Mouse (Mus musculus): ENCODE measurements around the gene Vstm2a. TPM values are rescaled to one million over a fixed set of nuclear protein-coding genes. Genes with fewer than 3 reads are reported as not detected.

The Vstm2a gene
- polyA plus RNA-seq, 1 experiment from 2014 or later = 5.0 TPM

DNA sequence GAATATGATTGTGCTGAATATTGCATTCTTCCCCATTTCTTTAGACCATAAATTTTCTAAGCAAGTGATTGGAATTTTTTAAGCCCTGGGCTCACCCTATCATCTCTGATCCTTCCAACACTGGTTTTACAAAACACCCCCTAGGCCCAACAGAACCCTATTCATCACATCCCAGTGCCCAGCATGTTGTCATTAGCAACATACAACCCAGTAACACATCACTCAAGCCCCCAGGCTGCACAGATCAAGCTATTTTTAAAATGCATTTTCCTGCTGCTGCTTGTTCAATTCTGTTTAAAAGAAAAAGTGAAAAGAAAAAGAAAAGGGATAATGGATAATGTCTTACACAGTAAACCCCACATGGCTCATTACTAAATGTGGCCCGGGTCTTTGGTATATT is 42.0 kb downstream of the Vstm2a start:
- WGBS = 74% methylated on average over 1 of the region's 1 CpGs
- H3K27ac ChIP-seq (ENCODE audit: low read depth, low read length) = no peak overlapping the region
- no peak overlapping the region for H3K9ac ChIP-seq (ENCODE audit: low read length)
- no peak overlapping the region for H3K4me2 ChIP-seq
- DNase-seq (ENCODE audit: low spot score, missing footprints) (no peak), ATAC-seq (ENCODE audit: low FRiP score) (no peak)
- H3K4me1 ChIP-seq (ENCODE audit: control insufficient read depth, insufficient read depth, low read length) = no peaks in the 10 kb centered on the region
- no peaks in the 10 kb centered on the region for H3K9me3 ChIP-seq (ENCODE audit: control insufficient read depth, low read length)
- H3K36me3 ChIP-seq (ENCODE audit: control insufficient read depth, insufficient read depth, low read length) = no peaks in the 10 kb centered on the region
- no peaks in the 10 kb centered on the region for H3K27me3 ChIP-seq (ENCODE audit: control insufficient read depth, insufficient read depth, low read length)
- H3K4me3 ChIP-seq (ENCODE audit: low read depth, low read length) = no peak overlapping the region

- H3K36me3 ChIP-seq (ENCODE audit: control insufficient read depth, insufficient read depth, low read length) = no peaks in the 10 kb centered on the region
- no peak overlapping the region for H3K4me2 ChIP-seq
- H3K27ac ChIP-seq (ENCODE audit: low read depth, low read length) = no peak overlapping the region
- H3K4me3 ChIP-seq (ENCODE audit: low read depth, low read length) = no peak overlapping the region
- H3K4me1 ChIP-seq (ENCODE audit: control insufficient read depth, insufficient read depth, low read length) = no peaks in the 10 kb centered on the region
- no peaks in the 10 kb centered on the region for H3K27me3 ChIP-seq (ENCODE audit: control insufficient read depth, insufficient read depth, low read length)
- WGBS = 89% methylated on average over 1 of the region's 1 CpGs
- no peak for ATAC-seq (ENCODE audit: low FRiP score)
- no peak for DNase-seq (ENCODE audit: low spot score, missing footprints)
- H3K9me3 ChIP-seq (ENCODE audit: control insufficient read depth, low read length) = no peaks in the 10 kb centered on the region
- no peak overlapping the region for H3K9ac ChIP-seq (ENCODE audit: low read length)
Measured at GRCm38 (mm10) chr11:16299960-16300359, 42.4 kb downstream of the Vstm2a start.

- H3K27me3 ChIP-seq (ENCODE audit: control insufficient read depth, insufficient read depth, low read length) = no peaks in the 10 kb centered on the region
- H3K4me3 ChIP-seq (ENCODE audit: low read depth, low read length) = no peak overlapping the region
- H3K4me1 ChIP-seq (ENCODE audit: control insufficient read depth, insufficient read depth, low read length) = no peaks in the 10 kb centered on the region
- H3K36me3 ChIP-seq (ENCODE audit: control insufficient read depth, insufficient read depth, low read length) = no peaks in the 10 kb centered on the region
- H3K27ac ChIP-seq (ENCODE audit: low read depth, low read length) = no peak overlapping the region
- H3K9ac ChIP-seq (ENCODE audit: low read length) = no peak overlapping the region
- no peaks in the 10 kb centered on the region for H3K9me3 ChIP-seq (ENCODE audit: control insufficient read depth, low read length)
- H3K4me2 ChIP-seq = no peak overlapping the region
- 74% methylated on average over 2 of the region's 2 CpGs for WGBS
- DNase-seq (ENCODE audit: low spot score, missing footprints) (no peak), ATAC-seq (ENCODE audit: low FRiP score) (no peak)
Measured at GRCm38 (mm10) chr11:16300709-16301108, 43.2 kb downstream of the Vstm2a start.

GRCm38 (mm10) chr11:16315097-16315496 is 57.6 kb downstream of the Vstm2a start:
- 86% methylated on average over 2 of the region's 2 CpGs for WGBS

GRCm38 (mm10) chr11:16345179-16345578 is 87.7 kb downstream of the Vstm2a start:
- WGBS = 73% methylated on average over 3 of the region's 3 CpGs
- ATAC-seq (ENCODE audit: low FRiP score) = no peak

More at GRCm38 (mm10) chr11:16315097-16315496, 57.6 kb downstream of the Vstm2a start:
- ATAC-seq (ENCODE audit: low FRiP score) (no peak), DNase-seq (ENCODE audit: low spot score, missing footprints) (no peak)
- no peak overlapping the region for H3K27ac ChIP-seq (ENCODE audit: low read depth, low read length)
- no peak overlapping the region for H3K4me3 ChIP-seq (ENCODE audit: low read depth, low read length)
- H3K4me1 ChIP-seq (ENCODE audit: control insufficient read depth, insufficient read depth, low read length) = no peaks in the 10 kb centered on the region
- H3K36me3 ChIP-seq (ENCODE audit: control insufficient read depth, insufficient read depth, low read length) = no peaks in the 10 kb centered on the region
- no peak overlapping the region for H3K9ac ChIP-seq (ENCODE audit: low read length)
- H3K4me2 ChIP-seq = no peak overlapping the region
- no peaks in the 10 kb centered on the region for H3K9me3 ChIP-seq (ENCODE audit: control insufficient read depth, low read length)
- no peaks in the 10 kb centered on the region for H3K27me3 ChIP-seq (ENCODE audit: control insufficient read depth, insufficient read depth, low read length)

DNA sequence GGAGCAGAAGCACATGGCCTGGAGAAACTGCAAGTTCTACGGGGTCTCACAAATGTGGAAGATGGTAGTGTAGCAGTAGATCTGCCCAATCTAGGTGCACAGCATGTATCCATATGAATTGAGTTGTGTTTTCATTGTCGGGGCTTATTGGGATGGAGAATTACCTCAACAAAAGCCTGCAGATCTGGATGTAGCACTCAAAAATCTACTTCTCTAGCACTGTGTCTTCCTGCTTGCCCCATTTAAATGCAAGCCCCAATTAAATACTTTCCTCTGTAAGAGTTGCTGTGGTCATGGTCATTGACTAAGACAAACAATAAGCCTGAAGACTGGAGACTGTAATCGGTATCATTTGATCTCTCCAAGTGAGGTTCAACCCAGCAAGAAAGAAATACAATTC is 88.2 kb downstream of the Vstm2a start:
- Histone ChIP-seq H3K4me2 (no peak overlapping the region), H3K9me3 (ENCODE audit: control insufficient read depth, low read length) (no peaks in the 10 kb centered on the region), H3K27ac (ENCODE audit: low read depth, low read length) (no peak overlapping the region), H3K27me3 (ENCODE audit: control insufficient read depth, insufficient read depth, low read length) (no peaks in the 10 kb centered on the region), H3K4me3 (ENCODE audit: low read depth, low read length) (no peak overlapping the region), H3K36me3 (ENCODE audit: control insufficient read depth, insufficient read depth, low read length) (no peaks in the 10 kb centered on the region), H3K4me1 (ENCODE audit: control insufficient read depth, insufficient read depth, low read length) (no peaks in the 10 kb centered on the region), H3K9ac (ENCODE audit: low read length) (no peak overlapping the region)
- DNase-seq (ENCODE audit: low spot score, missing footprints) = no peak
- WGBS = 77% methylated on average over 3 of the region's 3 CpGs
- no peak for ATAC-seq (ENCODE audit: low FRiP score)

More at GRCm38 (mm10) chr11:16345179-16345578, 87.7 kb downstream of the Vstm2a start:
- H3K27ac ChIP-seq (ENCODE audit: low read depth, low read length) = no peak overlapping the region
- no peak overlapping the region for H3K4me3 ChIP-seq (ENCODE audit: low read depth, low read length)
- H3K9me3 ChIP-seq (ENCODE audit: control insufficient read depth, low read length) = no peaks in the 10 kb centered on the region
- H3K27me3 ChIP-seq (ENCODE audit: control insufficient read depth, insufficient read depth, low read length) = no peaks in the 10 kb centered on the region
- H3K4me2 ChIP-seq = no peak overlapping the region
- DNase-seq (ENCODE audit: low spot score, missing footprints) = no peak
- H3K4me1 ChIP-seq (ENCODE audit: control insufficient read depth, insufficient read depth, low read length) = no peaks in the 10 kb centered on the region
- H3K9ac ChIP-seq (ENCODE audit: low read length) = no peak overlapping the region
- no peaks in the 10 kb centered on the region for H3K36me3 ChIP-seq (ENCODE audit: control insufficient read depth, insufficient read depth, low read length)

DNA sequence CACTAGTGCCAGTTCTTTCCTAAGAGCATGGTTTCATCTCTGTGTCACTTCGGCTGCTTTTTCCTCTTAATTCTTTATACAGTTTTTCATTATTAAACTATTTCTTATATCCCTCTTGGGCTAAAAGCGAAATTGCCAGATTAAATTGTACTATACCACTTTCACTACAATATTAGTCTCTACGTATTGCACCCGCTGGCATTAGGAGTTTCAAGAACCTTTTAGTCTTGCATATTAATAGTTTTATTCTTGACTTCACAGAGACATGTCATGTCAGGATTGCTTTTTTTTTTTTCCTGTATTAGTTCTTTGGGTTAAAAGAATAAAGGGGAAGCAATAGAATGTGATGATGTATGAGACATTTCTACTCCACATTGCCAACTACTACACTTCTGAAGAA is 94.4 kb downstream of the Vstm2a start:
- DNase-seq (ENCODE audit: low spot score, missing footprints) = no peak
- Histone ChIP-seq H3K4me1 (ENCODE audit: control insufficient read depth, insufficient read depth, low read length) (no peaks in the 10 kb centered on the region), H3K36me3 (ENCODE audit: control insufficient read depth, insufficient read depth, low read length) (no peaks in the 10 kb centered on the region), H3K9ac (ENCODE audit: low read length) (no peak overlapping the region), H3K4me2 (no peak overlapping the region), H3K27ac (ENCODE audit: low read depth, low read length) (no peak overlapping the region), H3K9me3 (ENCODE audit: control insufficient read depth, low read length) (no peaks in the 10 kb centered on the region), H3K27me3 (ENCODE audit: control insufficient read depth, insufficient read depth, low read length) (no peaks in the 10 kb centered on the region), H3K4me3 (ENCODE audit: low read depth, low read length) (no peak overlapping the region)
- WGBS = 94% methylated on average over 4 of the region's 4 CpGs
- ATAC-seq (ENCODE audit: low FRiP score) = no peak

GRCm38 (mm10) chr11:16354356-16354755 is 96.8 kb downstream of the Vstm2a start:
- DNase-seq (ENCODE audit: low spot score, missing footprints) (no peak), ATAC-seq (ENCODE audit: low FRiP score) (no peak)
- H3K9ac ChIP-seq (ENCODE audit: low read length) = no peak overlapping the region
- H3K4me1 ChIP-seq (ENCODE audit: control insufficient read depth, insufficient read depth, low read length) = no peaks in the 10 kb centered on the region
- H3K27ac ChIP-seq (ENCODE audit: low read depth, low read length) = no peak overlapping the region
- H3K36me3 ChIP-seq (ENCODE audit: control insufficient read depth, insufficient read depth, low read length) = no peaks in the 10 kb centered on the region
- no peaks in the 10 kb centered on the region for H3K27me3 ChIP-seq (ENCODE audit: control insufficient read depth, insufficient read depth, low read length)
- H3K9me3 ChIP-seq (ENCODE audit: control insufficient read depth, low read length) = no peaks in the 10 kb centered on the region
- no peak overlapping the region for H3K4me2 ChIP-seq
- no peak overlapping the region for H3K4me3 ChIP-seq (ENCODE audit: low read depth, low read length)

DNA sequence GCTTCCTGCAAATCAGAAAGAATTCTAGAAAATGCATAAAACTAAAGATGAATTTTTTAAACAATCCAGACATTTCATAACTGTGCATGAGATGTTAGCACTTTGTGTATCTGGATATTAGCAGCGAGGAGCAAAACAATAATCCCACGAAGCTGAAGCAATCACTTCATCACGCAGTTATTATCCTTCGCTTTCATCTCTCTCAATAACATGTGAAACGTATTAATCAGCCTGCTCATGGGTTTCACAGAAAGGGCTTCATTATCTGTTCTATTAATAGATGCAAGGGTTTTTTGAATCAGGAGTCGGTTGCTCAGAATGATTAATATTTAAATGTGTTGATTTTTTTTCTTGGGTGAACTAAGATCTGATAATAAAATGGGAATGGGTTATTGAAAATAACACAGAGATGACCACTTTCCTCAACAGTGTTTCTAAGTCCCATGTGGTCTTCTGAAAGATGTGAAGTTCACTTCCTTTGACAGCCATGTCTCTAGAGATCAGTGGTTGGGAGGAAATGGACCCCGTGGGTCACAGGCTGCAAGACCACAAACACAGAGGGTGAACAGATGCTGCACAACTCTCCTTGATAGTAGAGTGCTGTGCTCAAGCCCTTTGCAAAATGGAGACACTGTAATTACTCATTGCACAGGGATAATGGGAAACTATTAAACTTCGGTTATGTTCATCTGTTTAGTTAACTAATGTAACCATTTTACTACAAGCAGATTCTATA is 109.5 kb downstream of the Vstm2a start:
- no peaks in the 10 kb centered on the region for H3K4me1 ChIP-seq (ENCODE audit: control insufficient read depth, insufficient read depth, low read length)
- H3K36me3 ChIP-seq (ENCODE audit: control insufficient read depth, insufficient read depth, low read length) = no peaks in the 10 kb centered on the region
- H3K27ac ChIP-seq (ENCODE audit: low read depth, low read length) = no peak overlapping the region
- H3K4me2 ChIP-seq = no peak overlapping the region
- WGBS = 84% methylated on average over 8 of the region's 8 CpGs
- ATAC-seq (ENCODE audit: low FRiP score) = no peak
- no peak overlapping the region for H3K9ac ChIP-seq (ENCODE audit: low read length)
- H3K4me3 ChIP-seq (ENCODE audit: low read depth, low read length) = no peak overlapping the region
- no peak for DNase-seq (ENCODE audit: low spot score, missing footprints)
- H3K9me3 ChIP-seq (ENCODE audit: control insufficient read depth, low read length) = no peaks in the 10 kb centered on the region
- no peaks in the 10 kb centered on the region for H3K27me3 ChIP-seq (ENCODE audit: control insufficient read depth, insufficient read depth, low read length)

Data from midbrain, embryonic 11.5 days (tissue).